Mouse (Mus musculus): ENCODE data around the gene Gipc1.

Gene Gipc1

DNA sequence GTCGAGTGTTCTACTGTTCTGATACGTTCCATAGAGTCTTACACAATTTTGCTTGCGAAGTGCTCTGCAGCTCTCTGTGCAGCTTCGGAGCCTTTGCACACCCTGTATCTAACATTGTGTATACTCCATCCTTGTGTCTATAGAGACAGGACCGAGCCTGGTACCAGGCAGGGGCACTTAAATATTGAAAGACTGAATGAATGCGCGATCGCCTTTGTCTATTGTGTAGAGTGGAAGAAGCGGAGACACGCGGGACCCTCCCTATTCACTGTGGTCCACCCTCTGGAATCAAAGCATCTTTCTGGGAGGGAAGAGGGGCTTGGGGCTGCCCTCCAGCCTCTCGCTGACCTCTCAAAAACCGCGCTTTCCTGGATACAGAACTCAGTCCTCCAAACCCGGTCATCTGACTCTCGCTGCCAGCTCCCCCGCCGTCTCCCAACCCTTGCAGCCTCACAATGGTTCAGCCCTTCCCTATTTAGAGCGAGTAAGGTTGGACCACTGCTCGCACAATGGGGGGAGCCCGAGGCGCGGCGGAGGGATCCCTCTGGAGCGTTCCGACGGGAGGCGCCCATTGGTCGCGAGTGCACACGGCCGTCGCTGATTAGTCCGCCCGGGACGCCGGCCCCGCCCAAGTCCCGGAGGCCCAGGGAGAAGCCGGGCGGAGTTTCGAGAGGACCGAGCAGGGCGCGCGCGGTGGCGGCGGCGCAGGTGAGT lies at the start of gene Gipc1:
Gene Gipc1 (plus strand): TSS at position 648 of the 714 bp plus-strand sequence.
- peak; percentile 95 to 99 for DNase-seq

DNA sequence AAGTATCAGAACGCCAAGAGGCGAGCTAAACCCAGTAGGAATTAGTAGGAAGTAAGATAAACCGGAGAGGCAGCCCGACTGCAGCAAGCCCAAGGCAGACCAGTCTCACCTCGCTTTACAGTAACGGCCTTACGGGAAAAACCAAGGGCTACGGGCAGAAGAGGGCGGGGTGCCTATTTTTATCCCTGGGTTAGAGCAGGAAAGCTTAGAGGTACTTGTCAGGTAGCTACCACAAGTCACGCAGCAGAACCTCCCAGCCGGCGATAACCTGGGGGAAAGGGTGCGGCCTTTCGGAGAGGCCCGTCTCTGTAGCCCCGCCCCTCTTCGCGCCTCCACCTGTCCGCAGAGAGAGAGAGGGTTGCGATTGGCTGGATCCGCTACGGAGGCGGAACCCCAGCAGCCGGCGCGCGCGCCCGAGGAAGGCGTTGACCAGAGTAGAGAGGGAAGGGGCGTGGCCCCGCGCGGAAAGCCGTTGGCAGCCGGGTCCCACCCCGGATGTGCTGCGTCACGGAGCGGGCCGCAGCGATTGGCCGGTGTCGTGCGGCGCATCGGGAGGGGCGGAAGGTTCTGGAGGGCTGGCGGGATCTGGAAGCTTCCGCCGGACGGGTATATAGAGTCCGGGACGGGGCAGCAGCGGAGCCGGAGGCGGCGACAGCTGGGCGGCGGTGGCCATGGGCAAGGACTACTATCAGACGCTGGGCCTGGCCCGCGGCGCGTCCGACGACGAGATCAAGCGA lies 44.6 kb upstream of the Gipc1 start, which contains the start of the genes Tecr and Dnajb1:
Gene Tecr (minus strand): TSS at position 311 of the 737 bp plus-strand sequence.
Gene Dnajb1 (plus strand): TSS at position 533 of the 737 bp plus-strand sequence.
- DNase-seq, result peak; percentile 100

DNA sequence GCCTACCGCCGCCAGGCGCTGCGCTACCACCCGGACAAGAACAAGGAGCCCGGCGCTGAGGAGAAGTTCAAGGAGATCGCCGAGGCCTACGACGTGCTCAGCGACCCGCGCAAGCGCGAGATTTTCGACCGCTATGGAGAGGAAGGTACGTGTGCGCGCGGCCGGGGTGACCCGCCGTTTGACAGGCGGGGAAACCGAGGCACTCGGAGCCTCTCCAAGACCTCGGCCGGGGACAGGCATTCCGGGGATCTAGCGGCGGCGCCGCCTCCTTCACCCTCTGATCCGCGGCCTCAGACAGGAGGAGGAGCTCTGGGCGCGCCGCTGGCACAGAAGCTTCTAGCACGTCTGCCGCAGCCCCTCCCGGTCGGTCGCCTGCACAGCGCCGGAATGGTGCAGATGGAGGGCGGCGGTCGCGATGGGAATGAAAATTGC lies 44.1 kb upstream of the Gipc1 start:
- peak; percentile 88 to 93 for DNase-seq

DNA sequence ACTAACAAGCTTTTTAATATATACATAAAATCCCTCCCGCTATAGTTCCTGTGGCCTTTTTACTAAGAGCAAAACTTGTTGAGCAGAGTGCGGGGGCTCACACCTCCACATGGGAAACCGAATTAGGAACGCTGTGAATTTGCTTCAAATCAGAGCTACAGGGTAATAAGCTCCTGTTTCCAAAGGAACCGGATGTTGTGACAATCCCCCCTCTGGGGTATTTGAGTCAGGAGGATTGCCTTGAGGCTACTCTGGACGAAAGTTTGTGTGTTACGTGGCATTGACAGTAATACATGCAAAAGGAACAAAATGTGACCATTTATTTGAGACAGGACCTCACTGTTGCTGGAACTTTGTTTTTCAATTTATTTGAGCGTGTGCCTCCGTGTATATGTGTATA lies 43.4 kb upstream of the Gipc1 start:
- DNase-seq, result no peak

DNA sequence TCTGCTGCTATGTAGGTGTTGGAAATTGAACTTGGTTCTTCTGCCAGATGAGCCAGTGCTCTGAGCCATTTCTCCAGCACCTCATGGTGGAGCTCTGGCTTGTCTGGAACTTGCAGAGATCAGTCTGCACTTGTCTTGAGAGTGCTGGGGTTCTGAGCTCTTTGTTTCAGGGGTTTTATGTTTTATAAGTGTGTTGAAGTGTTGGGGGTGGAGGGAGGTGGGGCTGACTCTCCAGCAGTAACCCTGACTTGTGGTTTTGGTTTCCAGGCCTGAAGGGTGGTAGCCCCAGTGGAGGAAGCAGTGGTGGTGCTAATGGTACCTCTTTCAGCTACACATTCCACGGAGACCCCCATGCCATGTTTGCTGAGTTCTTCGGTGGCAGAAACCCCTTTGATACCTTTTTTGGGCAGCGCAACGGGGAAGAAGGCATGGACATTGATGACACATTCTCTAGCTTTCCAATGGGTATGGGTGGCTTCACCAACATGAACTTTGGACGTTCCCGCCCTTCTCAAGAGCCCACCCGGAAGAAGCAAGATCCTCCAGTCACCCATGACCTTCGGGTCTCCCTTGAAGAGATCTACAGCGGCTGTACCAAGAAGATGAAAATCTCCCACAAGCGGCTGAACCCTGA lies 42.8 kb upstream of the Gipc1 start:
- no peak for DNase-seq

DNA sequence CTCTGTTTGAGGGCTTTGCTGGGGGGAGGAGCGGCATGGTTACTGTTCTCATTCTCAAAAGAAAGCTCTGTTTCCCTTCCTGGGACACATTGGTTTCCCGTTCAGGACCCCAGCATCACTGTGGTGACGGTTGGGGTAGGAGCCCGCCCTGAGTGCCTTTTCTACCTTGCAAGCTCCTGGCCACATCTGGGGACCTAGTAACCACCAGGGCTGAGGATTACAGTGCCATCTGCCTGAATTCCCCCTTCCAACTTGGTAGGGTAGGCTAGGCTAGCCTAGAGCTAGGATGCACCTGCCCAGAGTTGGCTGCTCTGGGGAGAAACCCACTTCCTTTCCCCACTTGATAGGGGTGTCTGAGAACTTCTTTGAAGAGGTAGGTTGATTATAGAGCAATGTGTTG lies 40.6 kb upstream of the Gipc1 start:
- no peak for DNase-seq

DNA sequence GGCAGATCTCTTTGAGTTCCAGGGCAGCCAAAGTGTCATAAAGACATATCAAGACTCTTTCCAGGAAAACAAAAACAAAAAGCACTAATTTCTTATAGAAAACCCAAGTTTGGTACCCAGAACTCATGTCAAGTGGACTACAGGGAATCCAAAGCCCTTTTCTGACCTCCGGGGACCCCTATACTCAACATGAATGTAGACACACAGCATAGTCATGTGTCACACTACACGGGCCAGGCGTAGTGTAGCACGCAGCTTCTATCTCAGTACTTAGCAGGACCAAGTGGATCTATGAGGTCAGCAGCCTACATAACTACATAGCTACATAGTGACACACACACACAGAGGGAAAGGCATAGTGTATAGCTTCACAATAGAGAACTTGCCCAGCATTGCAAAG lies 38.8 kb upstream of the Gipc1 start:
- DNase-seq, result no peak

DNA sequence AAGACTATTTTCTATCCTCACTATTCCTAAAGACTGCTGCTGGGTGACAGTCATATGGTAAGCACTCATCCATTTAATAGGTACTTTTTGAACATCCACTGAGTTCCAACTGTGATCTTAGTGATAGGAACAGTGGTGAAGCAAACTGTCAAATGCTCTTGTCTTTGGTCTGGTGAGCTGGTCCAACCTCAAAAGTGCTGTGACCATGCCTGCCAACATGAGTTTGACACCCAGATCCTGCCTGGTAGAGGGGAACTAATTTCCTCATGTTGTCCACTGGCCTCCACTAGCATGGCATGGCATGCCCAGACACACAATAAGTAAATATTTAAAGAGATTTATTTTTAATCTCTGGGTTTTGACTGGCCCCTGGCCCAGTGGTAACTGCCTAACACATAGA lies 35.9 kb upstream of the Gipc1 start:
- no peak for DNase-seq

DNA sequence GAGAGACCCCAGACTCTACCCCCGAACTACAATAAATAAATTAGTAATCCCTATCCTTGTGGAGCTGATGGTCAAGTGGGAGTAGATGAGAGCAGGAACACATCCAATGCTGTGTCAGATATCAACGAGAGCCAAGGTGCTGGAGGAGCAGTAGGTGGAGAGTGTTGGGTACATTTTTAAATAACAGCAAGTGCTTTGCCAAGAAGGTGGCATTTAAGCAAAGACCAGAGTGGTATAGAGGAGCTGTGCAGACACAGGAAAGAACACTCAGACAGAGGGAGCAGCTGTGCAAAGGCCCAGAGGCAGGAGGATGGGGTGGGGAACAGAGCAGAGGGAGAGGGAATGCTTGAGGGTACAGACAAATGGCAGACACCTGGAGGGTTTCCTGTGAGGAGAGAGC lies 35.4 kb upstream of the Gipc1 start:
- DNase-seq, result no peak

DNA sequence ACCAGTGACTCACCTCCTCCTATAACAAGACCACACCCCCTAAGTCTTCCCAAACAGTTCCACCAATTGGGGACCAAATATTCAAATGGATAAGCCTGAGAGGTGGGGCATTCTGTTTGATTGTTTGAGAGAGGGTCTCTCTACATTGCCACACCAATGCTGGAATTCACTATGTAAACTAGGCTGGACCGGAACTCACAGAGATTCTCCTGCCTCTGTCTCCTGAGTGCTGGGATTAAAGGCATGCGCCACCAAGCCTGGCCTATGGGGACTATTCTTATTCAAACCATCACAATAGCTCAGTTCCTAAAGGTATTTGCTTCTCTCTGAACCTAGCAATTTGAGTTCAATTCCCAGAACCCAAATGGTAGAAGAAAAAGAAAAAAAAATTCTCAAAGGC lies 33.9 kb upstream of the Gipc1 start:
- no peak for DNase-seq

DNA sequence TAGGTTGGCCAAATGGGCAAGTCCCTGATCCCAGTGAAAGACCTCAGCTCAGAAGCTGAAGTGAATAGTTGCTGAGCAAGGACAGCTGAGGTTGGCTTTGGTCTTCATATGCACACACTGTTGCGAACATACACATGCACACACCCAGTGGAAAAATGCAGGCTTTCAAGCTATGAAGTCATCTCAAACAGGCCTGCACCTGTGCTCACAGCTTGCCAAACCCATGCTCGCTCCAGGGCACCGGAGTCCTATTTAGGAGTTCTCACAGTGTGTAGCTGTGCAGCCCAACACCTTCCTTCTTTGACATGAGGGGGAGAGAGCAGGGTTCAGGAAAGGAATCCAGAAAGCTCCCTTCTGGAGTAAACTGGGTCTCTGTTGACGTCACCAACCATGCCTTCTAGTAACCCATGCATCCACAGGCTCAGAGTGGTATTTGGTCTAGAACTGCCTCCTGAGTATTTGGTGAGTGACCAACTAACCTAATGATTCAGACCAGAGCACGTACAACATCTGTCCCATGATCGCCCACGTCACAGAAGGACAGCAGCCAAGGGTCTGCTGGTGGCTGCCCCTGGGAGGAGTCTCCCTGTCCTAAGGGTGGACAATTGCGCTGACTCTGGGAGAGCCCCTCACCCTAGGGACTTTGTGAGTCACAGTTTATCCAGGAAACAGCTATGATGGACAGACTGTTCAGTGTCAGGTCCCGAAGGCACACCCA lies 32.8 kb upstream of the Gipc1 start:
- DNase-seq, result no peak

DNA sequence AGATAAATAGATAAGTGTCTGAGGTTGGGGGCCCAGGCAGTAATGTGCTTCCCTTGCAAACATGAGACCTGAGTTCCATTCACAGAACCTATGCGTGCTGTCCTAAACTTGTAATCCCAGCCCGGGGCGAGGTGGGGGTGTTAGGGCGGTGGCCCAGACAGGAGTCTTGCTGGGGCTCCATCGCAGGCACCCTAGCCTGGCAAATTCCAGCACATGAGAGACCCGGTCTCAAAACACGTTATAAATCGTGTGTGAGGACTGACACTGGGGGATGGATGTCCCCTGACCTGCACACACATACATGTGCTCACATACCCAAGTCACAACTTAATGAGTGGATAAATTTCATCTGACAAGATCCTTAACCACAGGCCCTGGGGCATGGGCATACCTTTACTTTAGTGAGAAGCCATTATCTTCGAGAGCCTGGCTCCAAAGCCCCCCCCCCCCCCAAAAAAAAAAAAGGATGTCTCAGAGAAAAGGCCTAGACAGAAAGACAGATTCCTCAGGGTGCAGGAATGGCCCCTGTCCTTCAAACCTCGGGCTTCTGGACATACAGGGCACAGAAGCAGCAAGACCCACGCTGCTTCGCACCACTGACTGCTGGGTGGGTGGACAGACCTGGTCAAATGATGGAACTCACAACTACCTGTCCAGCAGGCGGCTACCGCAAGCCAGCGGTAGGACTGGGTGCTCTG lies 30.6 kb upstream of the Gipc1 start:
- DNase-seq, result no peak

DNA sequence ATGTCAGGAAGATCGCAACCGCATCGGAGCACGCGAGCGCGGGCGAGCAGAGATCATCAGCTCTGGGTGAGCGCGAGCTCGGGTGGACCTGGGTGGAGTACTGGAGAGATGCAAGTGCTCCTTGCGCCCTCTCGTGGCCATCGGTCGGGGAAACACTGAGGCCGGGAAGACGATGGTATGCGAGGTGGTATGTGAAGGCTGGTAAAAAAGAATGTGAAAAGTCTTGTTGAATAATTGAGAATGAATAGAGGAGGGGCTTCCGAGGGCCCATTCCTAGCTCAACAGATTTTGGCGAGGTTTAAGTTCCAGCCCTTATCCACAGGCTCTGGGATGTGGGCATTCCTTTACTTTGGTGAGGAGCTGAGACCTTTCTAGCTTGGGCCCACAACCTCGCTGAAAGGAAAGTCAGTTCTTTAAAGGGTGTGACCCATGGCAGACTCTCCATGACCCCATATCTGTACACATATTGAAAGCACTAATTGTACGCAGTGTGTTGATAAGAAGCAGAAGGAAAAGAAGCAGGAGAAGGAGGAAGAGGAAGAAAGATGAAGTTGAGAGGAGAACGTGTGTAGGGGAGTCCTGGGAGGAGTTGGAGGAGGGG lies 30.0 kb upstream of the Gipc1 start:
- peak; percentile 92 to 95 for DNase-seq

DNA sequence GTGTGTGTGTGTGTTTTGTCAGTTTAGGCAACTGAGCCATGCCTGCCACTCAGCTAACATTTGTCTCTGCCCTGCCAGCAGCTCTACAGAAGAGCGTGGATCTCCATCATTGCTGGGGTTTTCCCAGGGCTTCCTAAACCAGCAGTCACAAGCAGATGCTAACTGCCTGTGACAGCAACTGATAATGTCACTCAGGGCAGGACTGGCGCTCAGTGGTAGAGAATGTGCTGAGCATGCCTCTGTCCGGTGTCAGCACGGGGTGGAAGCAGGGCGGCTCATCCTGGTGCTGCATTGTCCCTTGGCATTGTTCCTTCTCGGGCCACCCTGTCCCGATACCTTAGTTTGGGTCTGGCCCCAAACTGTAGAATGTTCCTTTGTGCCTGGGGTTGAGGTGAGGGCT lies 28.9 kb upstream of the Gipc1 start:
- DNase-seq, result no peak

DNA sequence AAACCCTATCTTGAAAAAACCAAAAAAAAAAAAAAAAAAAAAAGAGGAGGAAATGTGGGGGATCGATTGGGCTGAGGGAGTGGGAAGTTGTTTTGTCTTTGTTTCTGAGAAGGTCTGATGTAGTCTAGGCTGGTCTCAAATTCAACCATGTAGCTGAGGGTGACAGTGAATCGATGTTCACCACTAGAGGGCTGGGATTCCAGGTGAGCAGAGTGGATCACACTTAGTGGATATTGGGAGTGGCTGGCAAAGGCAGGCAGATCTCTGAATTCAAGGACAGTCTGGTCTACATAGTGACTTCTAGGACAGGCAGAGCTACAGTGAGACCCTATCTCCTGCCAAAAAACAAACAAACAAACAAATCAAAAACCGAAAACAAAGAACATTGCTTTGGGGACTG lies 27.7 kb upstream of the Gipc1 start:
- peak; percentile 63 to 69 for DNase-seq

DNA sequence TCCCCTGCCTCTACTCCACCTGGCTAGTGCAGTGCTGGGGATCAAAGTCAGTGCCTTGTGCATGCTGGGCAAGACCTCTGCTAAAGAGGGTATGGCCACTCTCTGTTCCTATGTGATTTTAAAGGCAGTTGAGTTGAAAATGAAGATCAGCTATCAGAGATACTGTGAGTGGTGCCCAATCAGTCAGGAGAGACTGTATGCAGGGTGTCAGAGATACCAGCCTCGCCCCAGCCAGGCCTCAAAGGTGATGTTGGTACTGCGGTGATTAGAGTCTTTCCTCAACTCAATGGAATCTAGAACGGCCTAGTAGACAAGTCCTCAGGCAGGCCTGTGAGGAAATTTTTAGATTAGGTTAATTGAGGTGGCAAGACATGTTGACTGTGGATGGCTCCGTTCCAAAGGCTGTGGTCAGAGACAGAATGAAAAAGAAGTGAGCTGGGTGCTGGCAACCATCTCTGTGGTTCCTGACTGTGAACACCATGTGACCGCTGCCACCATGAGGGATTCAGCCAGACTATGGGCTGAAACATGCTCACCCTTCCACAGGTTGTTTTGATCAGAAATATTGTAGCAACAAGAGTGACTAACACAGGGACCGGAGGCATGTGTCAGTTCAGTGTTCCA lies 26.7 kb upstream of the Gipc1 start:
- DNase-seq, result no peak

DNA sequence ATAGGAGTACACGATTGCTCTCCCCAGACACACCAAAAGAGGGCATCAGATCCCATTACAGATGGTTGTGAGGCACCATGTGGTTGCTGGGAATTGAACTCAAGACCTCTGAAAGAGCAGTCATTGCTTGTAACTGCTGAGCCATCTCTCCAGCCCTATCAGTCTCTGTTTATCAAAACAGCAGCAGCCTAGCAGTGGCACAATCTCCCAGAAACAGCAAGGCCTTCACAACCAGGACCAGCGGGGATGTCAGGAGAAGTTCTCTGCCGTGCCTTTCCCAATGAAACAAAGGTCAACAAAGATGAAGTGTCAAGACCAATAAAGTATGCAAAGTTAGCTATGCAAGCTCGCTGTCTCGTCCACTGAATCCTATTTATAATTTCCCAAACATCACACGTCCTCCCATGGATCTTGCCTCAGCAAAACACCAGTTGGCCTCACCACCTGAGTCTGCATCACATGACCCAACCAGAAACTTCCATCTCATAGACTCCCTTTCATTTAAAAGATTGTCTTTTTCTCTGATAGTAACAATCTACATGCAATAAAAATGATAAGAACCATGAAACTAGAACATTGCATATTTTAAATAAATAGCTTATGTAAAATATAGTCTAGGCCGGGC lies 20.3 kb upstream of the Gipc1 start:
- no peak for DNase-seq

DNA sequence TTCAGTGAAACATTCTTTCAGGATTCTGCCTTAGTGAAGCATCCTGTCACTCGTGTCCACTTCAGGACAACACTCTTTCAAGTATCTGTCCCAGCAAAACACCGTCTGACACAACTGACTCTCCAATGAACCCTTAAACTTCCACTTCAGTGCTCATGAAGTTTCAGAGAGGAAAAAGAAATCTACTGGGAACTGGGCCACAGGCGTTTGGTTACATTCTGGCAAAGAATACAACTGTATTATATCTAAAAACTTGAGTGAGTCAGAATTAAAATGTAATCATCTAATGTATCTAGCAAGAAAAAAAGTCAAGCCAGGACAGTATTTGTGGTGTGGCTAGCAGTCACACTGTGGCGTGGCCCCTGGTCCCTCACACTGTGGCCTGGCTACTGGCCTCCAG lies 13.6 kb upstream of the Gipc1 start:
- no peak for DNase-seq

DNA sequence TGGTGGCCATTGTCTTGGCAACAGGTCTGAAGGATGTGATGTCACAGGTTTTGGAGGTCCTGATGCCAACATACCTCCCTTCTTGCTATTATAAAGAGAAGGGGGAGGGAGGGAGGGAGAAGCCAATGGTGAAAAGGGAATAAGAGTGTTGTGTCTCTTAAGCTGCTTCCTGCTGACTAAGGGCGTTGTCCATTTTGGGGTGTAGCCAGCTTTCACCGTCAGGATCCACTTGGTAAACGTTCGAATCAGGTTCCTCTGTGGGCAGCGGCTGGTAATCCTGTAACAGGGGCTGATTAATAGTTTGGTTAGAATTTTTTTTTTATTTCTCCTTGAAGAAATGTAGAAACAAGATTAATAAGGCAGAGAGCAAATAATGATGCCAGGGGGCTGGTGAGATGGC lies 12.8 kb upstream of the Gipc1 start:
- DNase-seq, result no peak

DNA sequence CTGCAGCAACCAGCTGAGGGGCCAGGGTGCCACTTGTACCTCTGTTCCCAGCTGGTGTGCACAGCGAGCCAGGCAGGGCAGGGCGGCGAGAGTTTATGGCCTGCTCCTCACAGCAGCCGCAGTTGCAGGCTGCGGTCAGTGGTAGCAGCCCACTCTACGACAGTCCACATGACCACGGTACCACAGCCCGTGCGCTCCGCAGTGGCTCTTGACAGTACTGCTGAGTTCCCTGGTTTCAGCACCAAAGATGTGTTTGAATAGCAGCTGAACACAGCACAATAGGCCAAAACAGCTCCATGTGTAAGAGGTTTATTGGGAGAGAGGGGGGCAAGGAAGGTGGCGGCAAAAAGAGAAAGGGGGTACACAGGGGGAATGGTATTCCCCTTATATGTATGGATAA lies 5.0 kb upstream of the Gipc1 start:
- no peak for DNase-seq

DNA sequence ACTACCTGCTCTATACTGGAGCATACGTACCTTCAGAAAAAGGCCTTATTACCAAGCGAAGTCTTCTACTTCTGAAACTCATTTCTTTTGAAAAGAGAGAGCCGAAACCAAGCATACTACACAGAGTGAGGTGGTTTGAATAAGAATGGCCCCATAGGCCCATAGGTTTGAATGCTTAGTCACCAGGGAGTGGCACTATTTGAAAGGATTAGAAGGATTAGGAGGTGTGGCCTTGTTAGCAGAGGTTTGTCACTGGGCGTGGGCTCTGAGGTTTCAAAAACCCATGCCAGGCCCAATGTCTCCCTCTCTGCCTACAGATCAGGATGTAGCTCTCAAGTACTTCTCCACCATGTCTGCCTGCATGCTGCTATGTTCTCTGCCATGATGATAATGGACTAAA lies 4.4 kb upstream of the Gipc1 start:
- no peak for DNase-seq
